Mouse (Mus musculus): ENCODE data around the gene Mllt6.

- TF ChIP-seq ETS1 (conservative IDR thresholded peaks at IDR 0.05; ENCODE audit: low read depth, low read length): no peak
- TF ChIP-seq HCFC1 (IDR thresholded peaks at IDR 0.05; ENCODE audit: low read depth, low read length): no peak
- TF ChIP-seq KAT2A (IDR thresholded peaks at IDR 0.05; ENCODE audit: insufficient replicate concordance, low read length): no peak
- no peak for TF ChIP-seq CTCF (conservative IDR thresholded peaks at IDR 0.05 in 1 of 2, IDR thresholded peaks at IDR 0.05 in 1 of 2; ENCODE audit: low read depth in 2 of 2, low read length in 2 of 2)
These were observed 54.4 kb downstream of the Mllt6 start for GRCm38 (mm10) chr11:97717369-97718280.
